Mouse (Mus musculus) layer of hippocampus, postnatal 36 days (tissue): ENCODE results near the gene Flt3. TPM values are rescaled to one million over a fixed set of nuclear protein-coding genes. Genes with fewer than 3 reads are reported as not detected.

Experiments
- DNase-seq, 2 experiments: peaks; one replicate each; pipeline ENCODE4 v3.0.0; 2022
- total RNA-seq, 2 experiments: library from RNA; stranded (reverse); gene quantifications; 2 replicates each; pipeline ENCODE4 v1.2.3; 2021

Flt3 gene
- 1 to 10 TPM; 8.5 to 9.8 TPM for total RNA-seq

GRCm38 (mm10) chr5:147399843-147400504 lies at the start of gene Flt3:
Gene Flt3, minus strand, starts transcription at chr5:147400489.
- peak; percentile 21 to 41 for DNase-seq

DNA sequence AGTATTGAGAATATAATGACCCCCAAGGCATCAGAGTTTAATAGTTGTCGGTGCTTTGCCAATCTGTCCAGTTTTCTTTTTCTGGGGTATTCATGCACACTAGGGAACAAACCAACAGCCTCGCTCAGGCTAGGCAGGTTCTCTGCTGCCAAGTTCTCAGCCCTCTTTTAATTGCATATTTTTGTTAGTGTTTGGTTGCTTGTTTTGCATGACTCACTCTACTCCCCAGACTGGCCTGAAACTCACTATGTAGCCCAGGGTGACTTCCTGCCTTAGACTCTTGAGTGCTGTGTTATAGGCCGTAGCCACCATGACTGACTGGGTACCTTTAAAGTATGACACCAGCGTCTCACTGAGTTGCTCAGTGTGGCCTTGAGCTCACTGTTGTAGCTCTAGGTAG lies 48.6 kb upstream of the Flt3 start:
- DNase-seq, result peak in 1 of 2 experiments; percentile 23

- DNase-seq, result no peak
Observed at GRCm38 (mm10) chr5:147448526-147448925, 48.2 kb upstream of the Flt3 start.

DNA sequence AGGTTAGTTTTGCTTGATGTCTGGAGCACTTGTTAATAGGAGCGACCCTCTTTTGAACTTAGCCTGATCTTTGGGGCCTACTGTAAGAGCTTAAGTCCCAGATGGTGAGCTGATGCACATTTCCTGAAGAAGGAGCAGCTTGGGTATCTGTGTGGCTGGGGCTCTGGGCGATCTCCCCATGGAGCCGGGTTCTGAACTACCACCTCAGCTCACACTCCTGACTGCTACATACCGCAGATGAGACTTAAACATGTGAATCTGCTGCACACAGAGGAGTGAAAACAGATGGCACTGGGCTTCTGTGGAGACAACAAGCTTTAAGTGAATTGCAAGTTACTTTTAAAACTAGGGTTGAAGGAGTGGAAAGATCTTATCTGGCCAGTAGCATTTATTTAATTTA lies 45.0 kb upstream of the Flt3 start:
- no peak for DNase-seq

GRCm38 (mm10) chr5:147444757-147445156 lies 44.5 kb upstream of the Flt3 start:
- DNase-seq, result no peak

- no peak for DNase-seq
Observed at GRCm38 (mm10) chr5:147444298-147444697, 44.0 kb upstream of the Flt3 start.

DNA sequence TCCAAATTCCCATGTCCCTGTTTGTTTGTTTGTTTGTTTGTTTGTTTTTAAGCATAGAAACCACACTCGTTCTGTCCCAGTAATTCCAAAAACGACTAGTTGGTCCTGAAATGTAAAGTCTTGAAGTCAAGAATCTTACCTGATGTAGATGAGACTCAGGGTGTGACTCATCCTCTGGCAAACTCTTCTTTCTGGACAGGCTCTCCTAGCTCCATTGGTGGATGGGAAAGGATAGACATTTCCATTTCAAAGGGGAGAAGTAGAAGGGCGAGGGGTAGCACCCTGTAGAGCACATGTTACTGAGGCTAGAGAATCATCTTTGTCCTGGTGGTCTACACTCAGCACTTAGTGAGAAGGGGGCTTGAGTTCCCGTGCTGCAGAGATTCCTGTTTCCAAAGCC lies 42.5 kb upstream of the Flt3 start:
- no peak for DNase-seq

- DNase-seq, result no peak
Observed at GRCm38 (mm10) chr5:147441979-147442378, 41.7 kb upstream of the Flt3 start.

DNA sequence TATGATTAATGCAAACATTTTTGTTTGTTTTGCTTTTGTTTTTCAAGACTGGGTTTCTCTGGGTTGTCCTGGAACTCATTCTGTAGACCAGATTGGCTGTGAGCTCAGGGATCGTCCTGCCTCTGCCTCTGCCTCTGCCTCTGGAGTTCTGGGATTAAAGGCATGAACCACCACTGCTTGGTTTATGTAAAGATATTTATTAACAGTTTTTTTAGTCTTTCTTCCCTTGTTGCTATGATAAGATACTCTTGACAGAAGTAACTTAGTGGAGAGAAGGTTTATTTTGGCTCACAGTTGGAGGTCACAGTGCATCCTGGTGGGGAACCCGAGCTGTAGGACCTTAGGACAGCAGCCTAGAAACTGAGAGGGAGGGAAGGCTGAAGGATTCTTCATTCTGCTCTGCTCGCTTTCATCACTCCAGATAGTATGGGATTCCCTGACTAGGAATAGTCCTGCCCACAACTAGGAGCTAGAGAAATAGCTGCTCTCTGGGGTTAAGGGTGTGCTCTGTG lies 40.8 kb upstream of the Flt3 start:
- DNase-seq, result no peak

- DNase-seq, result no peak
Observed at GRCm38 (mm10) chr5:147436491-147436890, 36.2 kb upstream of the Flt3 start.

DNA sequence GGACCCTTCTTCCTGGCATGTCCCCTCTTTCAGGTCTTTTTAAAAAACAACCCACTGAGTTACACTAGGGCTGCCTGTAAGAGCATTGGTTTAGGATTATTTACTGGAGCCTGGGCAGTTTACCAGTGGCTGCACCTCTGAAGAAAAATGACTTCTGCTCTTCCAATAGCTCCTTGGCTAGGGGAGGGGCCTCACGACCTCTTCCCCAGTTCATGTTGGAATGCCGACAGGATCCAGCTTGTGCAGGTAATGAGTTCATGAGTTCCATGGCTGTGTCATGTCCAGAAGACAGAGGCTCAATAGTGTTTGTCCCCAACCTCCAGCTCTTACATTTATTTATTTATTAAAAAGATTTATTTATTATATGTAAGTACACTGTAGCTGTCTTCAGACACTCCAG lies 35.5 kb upstream of the Flt3 start:
- no peak for DNase-seq

DNA sequence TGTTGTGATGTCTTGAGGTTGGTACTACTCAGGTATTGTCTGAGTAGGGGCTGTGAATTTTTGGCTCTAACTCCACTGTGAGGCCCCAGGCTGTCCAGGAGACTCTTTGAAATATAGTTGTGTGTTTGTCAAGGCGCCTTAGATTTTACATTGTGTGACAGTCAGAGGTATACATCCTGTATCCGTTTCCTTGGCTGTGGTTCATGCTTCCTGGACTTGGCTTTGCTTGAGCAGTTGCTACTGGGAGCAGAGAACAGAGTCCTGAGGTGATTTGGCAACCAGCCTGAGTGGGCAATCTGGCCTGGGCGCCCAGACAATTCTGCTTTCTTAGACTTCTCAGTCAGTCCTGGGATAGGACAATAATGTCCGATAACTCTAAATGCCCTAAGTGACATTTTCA lies 34.9 kb upstream of the Flt3 start:
- DNase-seq, result no peak

GRCm38 (mm10) chr5:147432927-147433326 lies 32.6 kb upstream of the Flt3 start:
- DNase-seq, result no peak

- peak; percentile 66 to 70 for DNase-seq
Observed at GRCm38 (mm10) chr5:147430936-147431839, 30.9 kb upstream of the Flt3 start.

DNA sequence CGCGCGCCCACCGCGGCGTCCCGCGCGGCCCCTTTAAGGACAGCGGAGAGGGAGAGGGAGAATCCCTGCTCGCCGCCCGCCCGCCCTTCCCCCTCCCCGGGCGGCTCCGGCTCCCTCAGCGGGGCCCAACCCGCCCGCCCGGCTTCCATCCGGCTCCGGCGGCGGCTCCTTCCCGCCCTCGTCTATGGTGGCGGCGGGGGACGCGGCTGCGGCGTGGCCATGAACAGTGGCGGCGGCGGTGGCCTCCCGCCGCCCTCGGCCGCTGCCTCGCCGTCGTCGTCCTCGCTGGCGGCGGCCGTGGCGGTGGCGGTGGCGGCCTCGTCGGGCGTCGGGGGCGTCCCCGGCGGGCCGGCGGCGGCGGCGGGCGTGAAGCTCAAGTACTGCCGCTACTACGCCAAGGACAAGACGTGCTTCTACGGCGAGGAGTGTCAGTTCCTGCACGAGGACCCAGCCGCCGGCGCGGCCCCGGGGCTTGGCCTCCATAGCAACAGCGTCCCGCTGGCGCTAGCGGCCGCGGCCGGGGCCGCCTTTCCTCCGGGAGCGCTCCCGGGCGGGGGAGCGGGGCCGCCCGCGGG lies 30.2 kb upstream of the Flt3 start:
- peak in 1 of 2 experiments; percentile 50 for DNase-seq

GRCm38 (mm10) chr5:147429535-147430305 lies 29.4 kb upstream of the Flt3 start, which contains the start of gene Pan3:
Gene Pan3, plus strand, starts transcription at chr5:147430161.
- peak; percentile 96 to 97 for DNase-seq

GRCm38 (mm10) chr5:147426048-147426805 lies 25.9 kb upstream of the Flt3 start:
- peak in 1 of 2 experiments; percentile 20 for DNase-seq

DNA sequence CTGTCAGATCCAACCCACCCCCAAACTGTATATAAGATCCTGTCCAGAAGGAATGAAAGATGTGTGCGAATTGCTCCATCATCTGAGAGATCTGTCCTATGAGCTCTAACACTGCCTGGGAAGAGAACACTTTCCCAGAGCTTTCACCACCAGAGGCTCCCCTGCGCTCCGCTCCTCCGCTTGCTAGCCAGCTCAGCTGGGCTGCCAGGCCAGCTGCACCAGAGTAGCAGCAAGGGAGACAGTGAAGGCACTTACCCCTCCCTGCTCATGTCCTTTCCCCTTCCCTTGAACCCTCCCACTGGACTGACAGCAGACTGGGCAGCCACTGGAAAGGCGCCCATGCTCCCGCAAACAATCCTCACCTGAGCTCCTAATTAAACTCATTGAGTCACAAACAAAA lies 23.3 kb upstream of the Flt3 start:
- DNase-seq, result peak in 1 of 2 experiments; percentile 22

- no peak for DNase-seq
Observed at GRCm38 (mm10) chr5:147418394-147419121, 18.3 kb upstream of the Flt3 start.

DNA sequence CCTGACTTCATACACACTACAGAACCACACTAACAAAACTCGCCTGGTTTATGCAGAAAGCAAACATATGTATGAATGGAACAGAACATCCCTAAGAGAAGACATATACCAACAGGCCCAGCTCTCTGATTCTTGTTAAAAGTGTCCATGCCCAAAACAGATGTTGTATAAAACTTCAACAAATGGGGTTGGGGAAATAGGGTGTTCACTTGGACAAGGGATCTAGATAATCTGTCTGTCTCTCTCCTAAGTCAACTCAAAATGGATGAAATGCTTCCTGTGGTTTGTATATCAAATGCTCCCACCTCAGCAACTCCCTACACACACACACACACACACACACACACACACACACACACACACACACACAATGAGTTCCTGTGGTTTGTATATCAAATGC lies 17.7 kb upstream of the Flt3 start:
- no peak for DNase-seq

- no peak for DNase-seq
Observed at GRCm38 (mm10) chr5:147410585-147410984, 10.3 kb upstream of the Flt3 start.
